Mouse (Mus musculus) midbrain, postnatal 0 days (tissue): ENCODE data around the gene Impg1. TPM values are rescaled to one million over a fixed set of nuclear protein-coding genes. Genes with fewer than 3 reads are reported as not detected.

Experiments
- ATAC-seq: fragments of 200-750 bp; cut with Nextera tagmentation; 2 replicates; pipeline ENCODE4 v1.8.0; 2017; ENCODE audit warnings: moderate number of reproducible peaks, mild to moderate bottlenecking, moderate TSS enrichment, moderate library complexity; ENCODE audit not compliant: low FRiP score
- DNase-seq: peaks from one replicate; pipeline ENCODE4 v3.0.0-alpha.2; 2015; ENCODE audit warnings: low spot score
- H3K27ac ChIP-seq: fragments of 300-500 bp; sonication (generic); 2 replicates; pipeline ENCODE4 v1.5.1; 2014; ENCODE audit warnings: low read depth, mild to moderate bottlenecking, low read length, mixed read lengths
- H3K27me3 ChIP-seq: fragments of 300-500 bp; sonication (generic); 2 replicates; pipeline ENCODE4 v1.6.1; 2014; ENCODE audit warnings: low read length, control low read depth, mixed read lengths; ENCODE audit not compliant: insufficient read depth
- H3K36me3 ChIP-seq: fragments of 300-500 bp; sonication (generic); 2 replicates; pipeline ENCODE4 v1.6.1; 2014; ENCODE audit warnings: low read length, control low read depth, mixed read lengths; ENCODE audit not compliant: insufficient read depth
- H3K4me1 ChIP-seq: fragments of 300-500 bp; sonication (generic); 2 replicates; pipeline ENCODE4 v1.6.1; 2014; ENCODE audit warnings: mild to moderate bottlenecking, control low read depth, antibody characterized with exemption, low read length, mixed read lengths; ENCODE audit not compliant: insufficient read depth
- H3K4me2 ChIP-seq: fragments of 300-500 bp; sonication (generic); 2 replicates; pipeline ENCODE4 v1.6.1; 2014; ENCODE audit warnings: low read depth, mild to moderate bottlenecking, low read length, mixed read lengths; ENCODE audit not compliant: poor library complexity, severe bottlenecking
- H3K4me3 ChIP-seq: fragments of 300-500 bp; sonication (generic); 2 replicates; pipeline ENCODE4 v1.5.1; 2014; ENCODE audit warnings: low read depth, mild to moderate bottlenecking, low read length, moderate library complexity
- H3K9ac ChIP-seq: fragments of 300-500 bp; sonication (generic); replicated peaks from 2 replicates; pipeline ENCODE4 v1.6.1; 2014; ENCODE audit warnings: mild to moderate bottlenecking, low read length, moderate library complexity, mixed read lengths; ENCODE audit not compliant: poor library complexity, severe bottlenecking
- H3K9me3 ChIP-seq: fragments of 300-500 bp; sonication (generic); 2 replicates; pipeline ENCODE4 v1.6.1; 2016; ENCODE audit warnings: low read length, control low read depth
- CTCF ChIP-seq: IDR thresholded peaks from 2 replicates; pipeline ENCODE4 v1.5.1; 2016; ENCODE audit warnings: antibody characterized with exemption, mild to moderate bottlenecking
- WGBS: fragments of 180-500 bp; shearing (Covaris S2); extraction: QIAGEN DNeasy Blood & Tissue Kit; methylation state at CpG from one replicate; pipeline ENCODE4 v1.1.7; 2014; 5-methylcytosine and 5-hydroxymethylcytosine counted together
- polyA plus RNA-seq: library from polyadenylated mRNA; unstranded; fragments of >200 nt; fragmentation: Nextera tagmentation; extraction: Ambion mirVana; gene quantifications from 2 replicates; pipeline ENCODE4 v1.2.1, GENCODE M21; 2015
- total RNA-seq: library from RNA; depleted of rRNA; stranded (reverse); fragments of >200 nt; gene quantifications from 2 replicates; pipeline ENCODE4 v1.2.3, GENCODE M21; 2014

Impg1 gene
- total and polyA plus RNA-seq, 2 experiments from 2014 or later = not detected

GRCm38 (mm10) chr9:80441096-80441710, 24.1 kb downstream of the Impg1 start:
- Histone ChIP-seq H3K27ac (no peak overlapping the region), H3K9me3 (no peaks in the 10 kb centered on the region), H3K4me3 (no peak overlapping the region), H3K27me3 (no peaks in the 10 kb centered on the region), H3K4me2 (no peak overlapping the region), H3K36me3 (no peaks in the 10 kb centered on the region), H3K4me1 (no peaks in the 10 kb centered on the region), H3K9ac (no peak overlapping the region)
- 71% methylated on average over 5 of the region's 5 CpGs for WGBS
- TF ChIP-seq CTCF = no peak
- DNase-seq (no peak), ATAC-seq (no peak)

DNA sequence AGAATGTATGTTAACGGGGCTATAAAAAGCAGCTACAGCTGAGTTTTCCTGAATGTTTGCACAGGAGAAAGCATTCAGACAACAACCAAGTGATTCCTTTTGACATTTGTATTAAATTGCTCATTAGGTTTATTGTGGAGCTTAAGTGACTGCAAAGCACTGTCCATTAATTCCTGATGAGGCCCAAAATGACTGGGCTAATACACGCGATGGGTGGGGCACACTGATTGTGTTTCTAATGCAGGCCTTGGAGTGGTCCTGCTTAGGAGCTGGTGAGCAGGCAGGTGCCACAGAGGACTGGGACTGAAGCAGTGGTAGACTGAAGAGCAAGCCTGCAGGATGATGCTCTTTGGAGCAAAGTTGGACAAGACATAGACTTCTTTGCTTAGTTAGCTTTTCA, 73.9 kb downstream of the Impg1 start:
- Histone ChIP-seq H3K4me3 (no peak overlapping the region), H3K9me3 (no peaks in the 10 kb centered on the region), H3K4me2 (no peak overlapping the region), H3K4me1 (no peaks in the 10 kb centered on the region), H3K9ac (no peak overlapping the region), H3K27me3 (no peaks in the 10 kb centered on the region), H3K27ac (no peak overlapping the region), H3K36me3 (no peaks in the 10 kb centered on the region)
- WGBS = 77% methylated on average over 3 of the region's 3 CpGs
- DNase-seq (no peak), ATAC-seq (no peak)
- TF ChIP-seq CTCF = no peak

- ATAC-seq = no peak
- no peaks in the 10 kb centered on the region for H3K36me3 ChIP-seq
- 33% methylated on average over 5 of the region's 5 CpGs for WGBS
- TF ChIP-seq CTCF = no peak
- no peak overlapping the region for H3K27ac ChIP-seq
- H3K9ac ChIP-seq = no peak overlapping the region
- no peaks in the 10 kb centered on the region for H3K9me3 ChIP-seq
- no peak overlapping the region for H3K4me2 ChIP-seq
- DNase-seq = no peak
- no peaks in the 10 kb centered on the region for H3K4me1 ChIP-seq
- no peaks in the 10 kb centered on the region for H3K27me3 ChIP-seq
- no peak overlapping the region for H3K4me3 ChIP-seq
Measured at GRCm38 (mm10) chr9:80391002-80391401, 74.3 kb downstream of the Impg1 start.

- Histone ChIP-seq H3K4me3 (no peak overlapping the region), H3K27me3 (no peaks in the 10 kb centered on the region), H3K27ac (no peak overlapping the region), H3K9ac (no peak overlapping the region), H3K4me1 (no peaks in the 10 kb centered on the region), H3K9me3 (no peaks in the 10 kb centered on the region), H3K36me3 (no peaks in the 10 kb centered on the region), H3K4me2 (no peak overlapping the region)
- no peak for TF ChIP-seq CTCF
- no peak for DNase-seq
- WGBS = 95% methylated on average over 3 of the region's 3 CpGs
- no peak for ATAC-seq
Measured at GRCm38 (mm10) chr9:80387890-80388289, 77.4 kb downstream of the Impg1 start.

DNA sequence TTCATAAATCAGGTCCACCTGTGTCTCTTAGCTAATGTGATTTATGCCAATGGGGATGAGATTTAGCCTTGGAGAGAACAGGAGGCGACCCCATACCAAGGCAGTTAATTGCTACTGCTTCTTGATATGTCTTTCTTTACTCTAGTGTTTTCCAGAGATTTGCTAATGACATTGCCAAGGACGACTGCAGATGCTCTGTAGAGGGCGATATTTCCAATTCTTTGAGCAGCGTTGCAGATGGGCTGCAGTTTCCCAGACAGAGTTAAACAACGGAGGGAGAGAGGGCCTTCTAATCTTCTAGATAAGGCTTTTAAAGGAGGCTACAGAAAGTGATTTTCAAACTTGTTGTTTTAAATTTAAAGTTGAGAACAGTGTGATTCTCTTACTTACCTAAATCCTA, 78.8 kb downstream of the Impg1 start:
- peak; percentile 80 for DNase-seq
- ATAC-seq = no peak

GRCm38 (mm10) chr9:80386000-80386399, 79.3 kb downstream of the Impg1 start:
- Histone ChIP-seq H3K27ac (no peak overlapping the region), H3K4me2 (no peak overlapping the region), H3K4me3 (no peak overlapping the region), H3K27me3 (no peaks in the 10 kb centered on the region), H3K36me3 (no peaks in the 10 kb centered on the region), H3K4me1 (no peaks in the 10 kb centered on the region), H3K9ac (no peak overlapping the region), H3K9me3 (no peaks in the 10 kb centered on the region)
- peak; percentile 68 for TF ChIP-seq CTCF
- ATAC-seq (no peak), DNase-seq (no peak)
- WGBS = 49% methylated on average over 7 of the region's 7 CpGs

More for the DNA sequence above, 78.8 kb downstream of the Impg1 start:
- H3K36me3 ChIP-seq = no peaks in the 10 kb centered on the region
- H3K27me3 ChIP-seq = no peaks in the 10 kb centered on the region
- TF ChIP-seq CTCF = peak; percentile 72
- H3K4me3 ChIP-seq = no peak overlapping the region
- no peak overlapping the region for H3K9ac ChIP-seq
- WGBS = 26% methylated on average over 5 of the region's 5 CpGs
- H3K9me3 ChIP-seq = no peaks in the 10 kb centered on the region
- no peak overlapping the region for H3K27ac ChIP-seq
- no peak overlapping the region for H3K4me2 ChIP-seq
- H3K4me1 ChIP-seq = no peaks in the 10 kb centered on the region
